Mouse (Mus musculus) heart, embryonic 12.5 days (tissue): ENCODE measurements around the gene Cbx5. TPM values are rescaled to one million over a fixed set of nuclear protein-coding genes. Genes with fewer than 3 reads are reported as not detected.
"Not testable (repeated sequence)": the region's sequence is repeated elsewhere in the genome, so short reads cannot be mapped to it uniquely, and the experiment has no call there.

Experiments
- ATAC-seq: fragments of 200-750 bp; cut with Nextera tagmentation; 2 replicates; pipeline ENCODE4 v1.8.0; 2017; ENCODE audit warnings: moderate TSS enrichment, moderate library complexity; ENCODE audit not compliant: insufficient number of reproducible peaks, low FRiP score
- H3K27ac ChIP-seq: fragments of 300-500 bp; sonication (generic); 2 replicates; pipeline ENCODE4 v1.5.1; 2016; ENCODE audit warnings: mild to moderate bottlenecking, moderate library complexity; ENCODE audit not compliant: poor library complexity, severe bottlenecking
- H3K27me3 ChIP-seq: fragments of 300-500 bp; sonication (generic); replicated peaks from 2 replicates; pipeline ENCODE4 v1.6.1; 2016; ENCODE audit warnings: mild to moderate bottlenecking, moderate library complexity
- H3K36me3 ChIP-seq: fragments of 300-500 bp; sonication (generic); 2 replicates; pipeline ENCODE4 v1.6.1; 2016; ENCODE audit warnings: mild to moderate bottlenecking, moderate library complexity
- H3K4me1 ChIP-seq: fragments of 300-500 bp; sonication (generic); replicated peaks from 2 replicates; pipeline ENCODE4 v1.6.1; 2016; ENCODE audit warnings: mild to moderate bottlenecking
- H3K4me2 ChIP-seq: fragments of 300-500 bp; sonication (generic); 2 replicates; pipeline ENCODE4 v1.6.1; 2016; ENCODE audit warnings: mild to moderate bottlenecking, moderate library complexity
- H3K4me3 ChIP-seq: fragments of 300-500 bp; sonication (generic); 2 replicates; pipeline ENCODE4 v1.5.1; 2016; ENCODE audit warnings: mild to moderate bottlenecking
- H3K9ac ChIP-seq: fragments of 300-500 bp; sonication (generic); 2 replicates; pipeline ENCODE4 v1.6.1; 2016; ENCODE audit warnings: mild to moderate bottlenecking, moderate library complexity
- H3K9me3 ChIP-seq: fragments of 300-500 bp; sonication (generic); replicated peaks from 2 replicates; pipeline ENCODE4 v1.6.1; 2016; ENCODE audit warnings: mild to moderate bottlenecking, moderate library complexity
- WGBS: fragments of 180-500 bp; shearing (Covaris S2); methylation state at CpG from one replicate; pipeline ENCODE4 v1.1.7; 2016; 5-methylcytosine and 5-hydroxymethylcytosine counted together
- polyA plus RNA-seq: library from polyadenylated mRNA; unstranded; fragments of >200 nt; fragmentation: Nextera tagmentation; extraction: Ambion mirVana; gene quantifications from 2 replicates; pipeline ENCODE4 v1.2.1, GENCODE M21; 2016

The Cbx5 gene
- polyA plus RNA-seq: 150 and 164 TPM in 2 replicates

- H3K4me2 ChIP-seq: peak within 1 kb of the TSS; percentile 95
- under 1% methylated on average over 39 of the region's 39 CpGs for WGBS
- no peaks in the 10 kb centered on the region for H3K27me3 ChIP-seq
- peaks cover 30% of the 10 kb centered on the region for H3K4me1 ChIP-seq
- H3K27ac ChIP-seq: peak within 1 kb of the TSS; percentile 86
- ATAC-seq: peak; percentile 91
- H3K9me3 ChIP-seq: no peaks in the 10 kb centered on the region
- peak within 1 kb of the TSS; percentile 92 for H3K9ac ChIP-seq
- H3K36me3 ChIP-seq: peaks cover 44% of the 10 kb centered on the region
- H3K4me3 ChIP-seq: peak within 1 kb of the TSS; percentile 80
These were observed at the start of gene Cbx5 for GRCm38 (mm10) chr15:103239685-103240159. Gene Cbx5 (minus strand): TSS chr15:103239816.

DNA sequence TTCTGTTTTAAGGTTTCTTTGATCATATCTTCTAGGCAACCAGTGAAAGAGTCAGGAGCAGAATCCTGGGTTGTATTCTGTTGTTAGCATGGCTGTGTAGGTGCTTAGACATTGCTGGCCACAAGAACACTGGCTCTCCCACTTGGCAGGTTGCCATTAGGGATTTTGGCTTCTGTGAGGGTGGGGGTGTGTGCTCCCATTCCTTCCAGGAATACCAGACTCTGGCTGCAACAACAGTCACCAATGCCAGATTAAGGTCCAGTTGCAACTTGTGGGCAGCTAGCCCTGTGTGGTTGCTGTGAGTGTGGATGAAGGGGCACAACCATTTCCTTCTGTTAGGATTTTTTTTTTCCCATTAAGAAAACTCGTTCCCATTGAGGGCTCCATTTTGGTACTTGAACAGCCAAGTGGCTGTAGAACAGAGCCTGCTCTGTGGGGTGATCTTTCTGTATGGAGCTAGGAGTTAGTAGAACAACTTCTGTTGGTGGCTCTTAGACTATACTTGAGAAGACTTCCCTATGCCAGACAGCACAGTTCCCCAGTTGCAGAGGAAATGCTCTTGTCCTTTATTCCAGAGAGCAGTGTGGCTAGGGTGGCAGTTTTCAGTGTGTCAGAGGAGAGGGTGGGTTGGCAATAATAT, 46.3 kb upstream of the Cbx5 start:
- H3K4me3 ChIP-seq: no peak overlapping the region
- H3K27me3 ChIP-seq: no peaks in the 10 kb centered on the region
- 50% methylated on average over 1 of the region's 1 CpGs for WGBS
- no peaks in the 10 kb centered on the region for H3K9me3 ChIP-seq
- peak; percentile 59; the same call in 1 of the 2 replicates for ATAC-seq
- 0 out of 2 replicates have a peak overlapping the region, but pooled peaks have one; percentile 8 for H3K9ac ChIP-seq
- H3K4me2 ChIP-seq: peak overlapping the region; percentile 1; the same call in 1 of the 2 replicates
- H3K27ac ChIP-seq: peak overlapping the region; percentile 65
- peaks cover 30% of the 10 kb centered on the region for H3K4me1 ChIP-seq
- H3K36me3 ChIP-seq: peaks cover 15% of the 10 kb centered on the region

DNA sequence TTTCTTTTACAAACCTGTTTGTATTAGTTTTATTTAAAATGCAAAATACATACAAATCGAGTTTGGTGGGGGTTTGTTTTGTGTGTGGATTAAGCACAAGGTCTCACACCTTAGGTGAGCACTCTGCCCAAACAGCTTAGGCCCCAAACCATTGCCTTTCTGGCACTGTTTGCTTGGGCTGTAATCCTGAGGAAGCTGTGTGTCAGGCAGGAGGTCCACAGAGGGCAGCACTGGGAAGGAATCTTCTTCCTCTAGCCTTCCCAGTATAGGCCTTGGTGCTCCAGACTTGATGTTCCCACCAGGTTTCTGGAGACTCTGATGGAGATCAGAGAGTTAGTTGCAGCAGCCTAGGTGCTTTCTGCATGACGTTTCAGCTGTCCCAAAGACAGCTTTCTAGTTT, 45.0 kb upstream of the Cbx5 start:
- Histone ChIP-seq H3K9me3 (no peaks in the 10 kb centered on the region), H3K27ac (peak overlapping the region; percentile 65; the same call in 1 of the 2 replicates), H3K4me1 (peaks cover 25% of the 10 kb centered on the region), H3K9ac (0 out of 2 replicates have a peak overlapping the region, but pooled peaks have one; percentile 8), H3K36me3 (peaks cover 7% of the 10 kb centered on the region; the same call in 1 of the 2 replicates), H3K4me2 (no peak overlapping the region), H3K27me3 (no peaks in the 10 kb centered on the region), H3K4me3 (no peak overlapping the region)
- ATAC-seq: no peak
- 42% methylated on average over 2 of the region's 2 CpGs for WGBS

DNA sequence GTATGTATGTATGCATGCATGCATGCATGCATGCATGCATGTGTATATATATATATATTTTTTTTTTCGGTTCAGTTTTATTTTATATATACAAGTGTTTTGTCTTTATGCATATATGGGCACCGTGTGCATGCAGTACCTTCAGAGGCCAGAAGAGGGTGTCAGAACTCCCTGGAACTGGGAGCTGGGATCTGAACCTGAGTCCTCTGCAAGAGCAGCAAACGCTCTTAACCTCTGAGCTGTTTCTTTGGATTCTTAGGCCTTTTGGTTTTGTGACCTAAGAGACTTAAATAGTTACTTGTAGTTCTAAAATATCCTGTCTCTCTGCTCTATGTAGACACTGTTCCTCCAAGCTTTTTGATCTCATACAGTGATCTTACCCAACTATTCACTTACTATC, 44.5 kb upstream of the Cbx5 start:
- H3K36me3 ChIP-seq: 0 out of 2 replicates have a peak, but pooled peaks cover 2% of the 10 kb centered on the region
- H3K9me3 ChIP-seq: no peaks in the 10 kb centered on the region
- ATAC-seq: no peak
- H3K27me3 ChIP-seq: no peaks in the 10 kb centered on the region
- no peak overlapping the region for H3K9ac ChIP-seq
- WGBS: 72% methylated on average over 3 of the region's 3 CpGs
- peaks cover 20% of the 10 kb centered on the region for H3K4me1 ChIP-seq
- no peak overlapping the region for H3K27ac ChIP-seq
- no peak overlapping the region for H3K4me2 ChIP-seq
- no peak overlapping the region for H3K4me3 ChIP-seq

- WGBS: 91% methylated on average over 3 of the region's 3 CpGs
- no peak overlapping the region for H3K9ac ChIP-seq
- H3K27me3 ChIP-seq: no peaks in the 10 kb centered on the region
- H3K4me3 ChIP-seq: no peak overlapping the region
- H3K36me3 ChIP-seq: peaks cover 5% of the 10 kb centered on the region; the same call in 1 of the 2 replicates
- H3K27ac ChIP-seq: no peak overlapping the region
- H3K4me2 ChIP-seq: no peak overlapping the region
- peaks cover 20% of the 10 kb centered on the region for H3K4me1 ChIP-seq
- H3K9me3 ChIP-seq: no peaks in the 10 kb centered on the region
- no peak for ATAC-seq
These were observed 42.0 kb upstream of the Cbx5 start for GRCm38 (mm10) chr15:103281465-103282205.

DNA sequence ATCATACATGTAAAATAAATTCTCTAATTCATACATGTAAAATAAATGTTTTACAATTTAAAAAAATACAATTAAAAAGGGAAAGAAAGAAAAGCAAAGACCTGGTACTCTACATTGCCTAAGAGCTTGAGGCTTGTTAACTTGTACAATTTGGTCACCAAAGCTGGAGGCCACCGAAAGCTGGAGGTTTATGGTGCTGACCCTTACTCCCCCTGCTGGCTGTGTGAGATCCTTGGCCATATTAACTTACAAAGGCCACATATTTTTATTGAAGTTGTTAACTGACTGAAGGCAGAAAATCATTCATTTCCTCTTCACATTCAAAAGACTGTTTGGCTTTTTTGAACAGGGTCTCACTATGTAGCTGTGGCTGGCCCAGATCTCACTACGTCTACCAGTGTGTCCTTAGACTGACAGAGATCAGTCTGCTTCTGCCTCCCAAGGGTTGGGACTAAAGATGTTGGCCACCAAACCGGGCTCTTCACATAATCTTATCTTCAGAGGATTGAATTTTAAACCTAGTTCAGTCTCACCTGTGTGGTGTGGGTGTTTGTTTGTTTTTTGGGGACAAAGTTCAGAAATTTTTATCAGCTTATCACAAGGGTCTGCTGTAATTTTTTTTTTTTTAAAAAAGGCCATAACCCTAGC, 41.3 kb upstream of the Cbx5 start:
- Histone ChIP-seq H3K36me3 (peaks cover 5% of the 10 kb centered on the region; the same call in 1 of the 2 replicates), H3K9ac (no peak overlapping the region), H3K4me2 (no peak overlapping the region), H3K9me3 (no peaks in the 10 kb centered on the region), H3K4me1 (peaks cover 17% of the 10 kb centered on the region), H3K4me3 (no peak overlapping the region), H3K27me3 (no peaks in the 10 kb centered on the region), H3K27ac (no peak overlapping the region)
- ATAC-seq: no peak
- WGBS: 66% methylated on average over 3 of the region's 3 CpGs

- Histone ChIP-seq H3K9ac (no peak overlapping the region), H3K4me1 (peaks cover 5% of the 10 kb centered on the region), H3K27me3 (no peaks in the 10 kb centered on the region), H3K27ac (no peak overlapping the region), H3K4me2 (no peak overlapping the region), H3K4me3 (no peak overlapping the region), H3K9me3 (no peaks in the 10 kb centered on the region), H3K36me3 (peaks cover 5% of the 10 kb centered on the region; the same call in 1 of the 2 replicates)
- 58% methylated on average over 3 of the region's 3 CpGs for WGBS
- no peak for ATAC-seq
These were observed 40.1 kb upstream of the Cbx5 start for GRCm38 (mm10) chr15:103279750-103280149.

- Histone ChIP-seq H3K4me3 (no peak overlapping the region), H3K27ac (no peak overlapping the region), H3K9ac (no peak overlapping the region), H3K4me1 (peaks cover 9% of the 10 kb centered on the region), H3K27me3 (no peaks in the 10 kb centered on the region), H3K4me2 (no peak overlapping the region), H3K9me3 (no peaks in the 10 kb centered on the region), H3K36me3 (peaks cover 5% of the 10 kb centered on the region; the same call in 1 of the 2 replicates)
- no peak for ATAC-seq
- WGBS: 76% methylated on average over 7 of the region's 7 CpGs
These were observed 38.3 kb upstream of the Cbx5 start for GRCm38 (mm10) chr15:103277949-103278348.

DNA sequence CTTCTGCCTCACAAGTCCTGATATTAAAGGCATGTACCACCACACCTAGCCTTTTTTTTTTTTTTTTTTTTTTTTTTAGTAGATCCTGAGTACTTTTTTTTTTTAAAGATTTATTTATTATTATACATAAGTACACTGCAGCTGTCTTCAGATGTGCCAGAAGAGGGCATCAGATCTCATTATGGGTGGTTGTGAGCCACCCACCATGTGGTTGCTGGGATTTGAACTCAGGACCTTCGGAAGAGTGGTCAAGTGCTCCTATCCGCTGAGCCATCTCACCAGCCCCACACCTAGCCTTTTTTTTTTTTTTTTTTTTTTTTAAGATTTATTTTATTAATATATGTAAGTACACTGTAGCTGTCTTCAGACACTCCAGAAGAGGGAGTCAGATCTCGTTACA, 36.3 kb upstream of the Cbx5 start:
- H3K27ac ChIP-seq, H3K4me2 ChIP-seq, H3K27me3 ChIP-seq, H3K9ac ChIP-seq, H3K9me3 ChIP-seq, H3K4me1 ChIP-seq, H3K36me3 ChIP-seq, H3K4me3 ChIP-seq, ATAC-seq: not testable (repeated sequence)
- WGBS: 89% methylated on average over 3 of the region's 3 CpGs

GRCm38 (mm10) chr15:103272419-103273279, 33.0 kb upstream of the Cbx5 start, which contains the start of gene Copz1:
Gene Copz1 (plus strand): TSS chr15:103272714.
- H3K9ac ChIP-seq: peak within 1 kb of the TSS; percentile 98
- H3K4me3 ChIP-seq: peak within 1 kb of the TSS; percentile 98
- H3K9me3 ChIP-seq: no peaks in the 10 kb centered on the region
- no peaks in the 10 kb centered on the region for H3K27me3 ChIP-seq
- no peaks in the 10 kb centered on the region for H3K36me3 ChIP-seq
- WGBS: under 1% methylated on average over 38 of the region's 38 CpGs
- H3K4me2 ChIP-seq: peak within 1 kb of the TSS; percentile 74
- peaks cover 9% of the 10 kb centered on the region for H3K4me1 ChIP-seq
- H3K27ac ChIP-seq: peak within 1 kb of the TSS; percentile 68
- peak; percentile 99 for ATAC-seq
